Mouse (Mus musculus) B cell, adult 2 months (primary cell): ENCODE results near the gene Ppfia2.

Source experiments
- DNase-seq, 2 experiments: peaks; one replicate each; pipeline ENCODE4 v3.0.0; 2022

The Ppfia2 gene

DNA sequence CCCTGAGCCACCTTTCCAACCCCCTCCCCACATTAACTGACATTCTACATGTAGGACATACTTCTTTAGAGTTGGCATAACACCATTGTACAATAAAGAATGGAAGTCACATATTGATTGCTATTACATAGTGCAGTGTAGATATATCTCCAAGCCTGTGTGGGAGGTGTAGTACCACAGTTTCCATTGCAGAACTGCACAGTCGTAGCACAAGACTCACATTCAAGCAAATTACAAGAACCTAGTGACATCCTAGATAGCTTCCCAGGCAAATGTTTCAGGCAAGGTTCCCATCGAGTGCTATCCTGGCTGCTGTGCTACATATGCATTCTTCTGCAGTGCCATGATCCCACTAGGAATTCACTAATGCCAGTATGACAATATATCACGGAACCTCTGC is 200.0 kb downstream of the Ppfia2 start:
- no peak for DNase-seq

- DNase-seq, result no peak
Observed at GRCm38 (mm10) chr10:106681395-106681794, 211.3 kb downstream of the Ppfia2 start.

DNA sequence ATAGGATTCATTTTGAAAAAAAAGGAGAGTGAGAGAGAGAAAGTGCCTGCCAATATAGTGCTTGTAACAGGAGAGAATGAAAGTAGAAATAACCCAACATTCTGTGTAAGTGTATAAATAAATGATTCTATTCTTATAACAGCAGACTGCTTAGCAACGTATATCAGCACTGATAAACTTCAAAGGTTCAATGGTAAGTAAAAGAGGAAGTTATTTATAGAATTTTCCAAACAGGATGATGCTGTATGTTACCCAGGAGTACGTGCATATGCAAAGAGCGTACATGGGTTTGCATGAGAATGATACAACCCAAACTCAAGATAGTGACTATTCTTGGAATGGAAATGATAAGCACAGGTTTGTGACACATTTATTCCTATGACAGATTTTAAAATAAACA is 215.4 kb downstream of the Ppfia2 start:
- no peak for DNase-seq

GRCm38 (mm10) chr10:106719936-106720335 is 249.8 kb downstream of the Ppfia2 start:
- no peak for DNase-seq

- DNase-seq, result no peak
Observed at GRCm38 (mm10) chr10:106732265-106732664, 262.1 kb downstream of the Ppfia2 start.

DNA sequence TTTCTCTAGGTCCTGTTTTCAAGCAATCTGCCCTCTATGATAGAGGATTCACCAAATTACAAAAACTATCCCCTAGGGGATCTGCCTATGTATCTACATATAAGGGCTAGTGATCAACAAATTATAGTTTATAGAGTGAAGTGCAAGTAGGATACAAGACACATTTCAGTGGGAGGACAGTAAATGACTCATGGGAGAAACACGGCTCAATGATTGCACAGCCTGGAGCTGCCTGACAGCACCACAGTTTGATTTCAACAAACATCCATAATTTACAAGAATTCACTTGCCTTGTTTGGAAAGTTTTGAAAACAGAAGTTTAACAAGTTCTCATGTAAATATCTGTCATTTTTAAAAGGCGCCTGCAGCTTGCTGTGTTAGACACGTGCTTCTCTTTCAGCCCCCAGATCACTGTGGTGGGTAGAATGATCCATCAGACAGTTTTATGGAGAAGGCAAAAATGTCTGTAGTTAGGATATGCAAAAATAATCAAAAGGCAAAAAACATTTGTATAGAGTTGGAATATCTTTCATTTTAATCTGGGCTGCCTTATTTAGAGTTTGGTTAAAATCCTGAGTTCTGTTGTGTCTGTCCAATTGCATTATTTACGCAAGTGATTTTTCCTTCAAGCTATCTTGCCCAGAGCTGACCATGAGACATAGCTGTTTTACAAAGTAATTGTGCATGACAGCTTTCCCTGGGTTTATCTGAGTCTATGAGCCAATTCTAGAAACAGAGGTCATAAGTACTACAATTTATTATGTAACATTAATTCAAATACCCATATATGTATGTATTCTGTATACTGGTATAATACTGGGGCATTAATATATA is 266.3 kb downstream of the Ppfia2 start:
- no peak for DNase-seq

DNA sequence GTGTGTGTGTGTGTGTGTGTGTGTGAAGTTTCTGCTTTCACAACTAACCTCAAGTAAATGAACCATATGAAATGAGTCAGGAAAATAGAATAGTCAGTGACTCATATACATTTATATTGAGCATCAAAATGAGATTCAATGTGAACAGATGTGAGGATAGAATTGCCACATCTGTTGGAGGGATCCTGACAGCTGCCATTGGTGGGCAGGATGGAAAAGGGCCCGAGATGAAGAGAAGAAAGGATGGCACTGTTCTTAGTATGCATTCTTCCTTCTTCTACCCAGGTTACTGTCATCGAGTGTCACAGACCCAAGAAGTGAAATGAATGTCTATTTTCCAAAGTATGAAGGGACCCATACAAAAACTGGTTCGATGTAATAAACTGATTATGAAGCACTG is 268.1 kb downstream of the Ppfia2 start:
- no peak for DNase-seq

DNA sequence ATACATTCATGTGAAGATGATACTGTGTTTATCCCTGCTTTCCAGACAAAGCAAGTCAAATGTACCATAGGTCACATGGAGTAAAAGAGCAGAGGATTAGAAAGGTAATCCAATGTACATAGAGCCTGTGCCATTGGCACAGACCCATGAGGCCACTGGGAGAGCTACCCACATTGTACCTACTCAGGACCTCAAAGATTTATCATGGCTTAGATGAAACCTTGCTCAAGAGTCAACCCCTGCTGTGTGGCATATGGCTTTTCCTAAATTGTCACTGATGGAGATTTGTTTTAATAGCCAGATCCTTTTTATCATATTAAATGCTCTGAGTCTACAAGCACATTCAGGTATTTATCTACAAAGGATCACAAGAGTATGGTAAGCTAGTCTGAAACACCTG is 274.8 kb downstream of the Ppfia2 start:
- DNase-seq, result no peak

GRCm38 (mm10) chr10:106761061-106761460 is 290.9 kb downstream of the Ppfia2 start:
- no peak for DNase-seq

DNA sequence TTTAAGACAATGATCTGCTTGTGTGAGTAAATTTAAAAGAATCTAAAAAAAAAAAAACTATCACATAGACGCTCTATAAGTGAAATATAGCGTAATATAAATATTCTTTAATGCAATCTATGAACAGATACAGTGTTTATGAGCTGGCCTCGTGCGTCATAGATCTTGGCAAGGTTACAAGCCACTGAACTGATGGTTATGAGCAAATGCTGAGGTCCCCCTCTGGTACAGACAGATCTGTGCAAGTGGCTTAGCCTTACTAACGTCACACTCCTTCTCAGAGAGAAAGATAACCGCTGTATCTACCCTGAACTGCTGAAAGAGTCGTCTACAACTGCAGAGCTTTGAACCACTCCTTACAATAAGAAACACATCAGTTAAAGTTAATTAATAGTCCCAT is 293.6 kb downstream of the Ppfia2 start:
- no peak for DNase-seq

GRCm38 (mm10) chr10:106775571-106775970 is 305.4 kb downstream of the Ppfia2 start:
- DNase-seq, result no peak

GRCm38 (mm10) chr10:106815447-106815846 is 345.3 kb downstream of the Ppfia2 start:
- DNase-seq, result no peak

DNA sequence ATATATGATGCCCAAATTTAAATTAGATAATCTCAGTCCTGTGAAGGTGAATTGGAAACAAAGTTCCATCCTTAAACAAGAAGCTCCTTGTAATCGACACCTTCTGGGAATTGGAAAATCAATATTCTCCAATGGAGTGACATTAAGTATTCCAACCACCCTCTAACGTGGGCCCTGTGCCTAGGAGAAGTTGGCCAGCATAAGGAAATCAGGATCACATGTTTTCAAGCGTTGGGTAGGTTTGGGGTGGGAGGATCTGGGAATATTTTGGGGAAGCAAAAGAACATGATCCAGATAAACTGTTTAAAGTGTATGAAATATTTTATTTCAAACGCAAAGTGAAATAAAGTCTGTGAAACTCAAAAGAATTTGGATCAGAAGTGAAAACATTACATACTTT is 348.2 kb downstream of the Ppfia2 start:
- DNase-seq, result no peak

DNA sequence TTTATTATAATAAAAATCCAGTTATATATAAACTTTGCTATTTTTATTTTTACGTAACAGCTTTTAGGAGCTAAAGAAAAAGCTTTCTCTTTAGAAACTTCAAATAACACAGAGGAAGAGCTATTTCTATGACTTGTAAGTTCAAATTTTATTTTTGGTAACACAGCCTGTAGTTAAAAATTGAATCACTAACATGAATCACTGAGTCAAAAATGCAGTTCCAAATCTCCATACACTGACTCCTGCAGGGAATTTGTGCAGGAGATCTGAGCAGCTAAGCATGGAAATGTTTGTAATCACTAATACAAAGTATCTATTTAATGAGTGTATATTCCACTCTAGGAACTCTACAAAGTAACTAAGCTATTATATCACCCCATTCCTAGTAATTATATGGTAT is 354.1 kb downstream of the Ppfia2 start:
- no peak for DNase-seq

DNA sequence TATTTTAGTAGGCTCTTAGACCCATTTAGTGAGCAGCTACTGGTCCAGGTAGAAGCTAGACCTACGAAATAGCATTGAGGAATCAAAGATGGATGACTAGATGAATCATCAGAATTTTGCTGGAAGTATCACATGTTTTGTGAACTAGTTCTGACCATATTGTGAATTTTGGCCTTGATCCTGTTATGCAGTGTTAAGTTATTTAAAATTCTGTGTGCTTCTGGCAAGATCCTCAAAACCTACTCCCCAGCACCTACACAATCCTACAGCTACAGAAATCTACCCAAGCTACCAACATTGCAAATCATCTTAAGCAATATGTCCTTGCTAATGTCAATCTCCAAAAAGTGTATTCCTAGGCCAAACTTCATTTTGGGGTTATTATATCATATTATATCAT is 368.3 kb downstream of the Ppfia2 start:
- DNase-seq, result no peak

- DNase-seq, result no peak
Observed at GRCm38 (mm10) chr10:106858106-106858505, 388.0 kb downstream of the Ppfia2 start.

GRCm38 (mm10) chr10:106870233-106870632 is 400.1 kb downstream of the Ppfia2 start:
- no peak for DNase-seq

- DNase-seq, result no peak
Observed at GRCm38 (mm10) chr10:106871847-106872246, 401.7 kb downstream of the Ppfia2 start.

- no peak for DNase-seq
Observed at GRCm38 (mm10) chr10:106872714-106873113, 402.6 kb downstream of the Ppfia2 start.

DNA sequence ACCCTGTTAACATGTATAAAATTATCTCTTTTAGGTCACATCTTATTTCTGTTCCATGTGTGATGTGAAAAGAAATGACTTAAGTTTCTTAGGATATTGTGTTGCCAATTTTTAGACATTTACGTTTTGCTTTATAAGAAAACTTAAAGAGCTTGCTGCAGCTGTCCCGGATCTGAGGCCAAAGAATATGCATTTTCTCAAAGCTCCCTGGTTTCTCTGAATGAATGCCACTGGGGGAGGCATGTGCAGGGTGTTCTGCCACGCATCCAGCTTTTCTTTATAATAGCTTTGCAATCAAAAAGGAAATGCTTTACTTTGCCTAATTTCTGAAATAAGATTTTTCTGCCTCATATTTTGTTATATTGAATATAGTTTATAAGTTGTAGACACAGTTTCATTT is 411.2 kb downstream of the Ppfia2 start:
- no peak for DNase-seq

GRCm38 (mm10) chr10:106896351-106896750 is 426.2 kb downstream of the Ppfia2 start:
- DNase-seq, result no peak

DNA sequence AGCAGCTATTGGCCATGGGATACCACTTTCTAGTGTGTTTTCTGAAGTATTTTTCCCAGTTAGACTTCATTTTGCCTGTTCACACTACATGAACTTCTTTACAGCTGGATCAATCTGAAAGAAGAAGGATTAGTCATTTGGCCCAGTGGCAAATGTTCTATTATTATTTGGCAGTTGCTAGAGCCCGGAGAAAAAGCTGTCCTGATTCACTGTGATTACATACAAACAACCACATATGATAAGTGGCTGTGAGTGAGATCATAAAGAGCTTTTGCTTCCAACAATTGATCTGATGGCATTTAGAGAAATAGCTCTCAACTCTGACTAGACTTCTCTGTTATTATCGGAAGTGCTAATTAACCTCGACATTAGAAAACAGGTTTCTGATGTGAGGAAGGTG is 440.0 kb downstream of the Ppfia2 start:
- no peak for DNase-seq

DNA sequence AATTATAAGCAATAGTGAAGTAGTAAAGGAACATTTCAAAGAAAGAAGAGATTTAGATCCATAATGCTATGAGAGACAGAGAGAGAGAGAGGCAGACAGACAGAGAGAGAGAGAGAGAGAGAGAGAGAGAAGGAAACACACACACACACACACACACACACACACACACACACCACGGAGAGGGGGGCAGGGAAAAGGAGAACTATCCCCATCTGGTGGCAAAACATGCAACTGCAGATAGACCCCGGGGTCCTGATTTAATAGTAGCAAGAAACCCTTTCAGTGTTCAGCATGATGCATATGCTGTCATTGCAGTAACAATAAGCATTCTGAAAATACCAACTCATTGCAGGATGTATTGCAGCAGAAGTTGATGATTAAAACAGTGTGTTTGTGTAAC is 442.9 kb downstream of the Ppfia2 start:
- no peak for DNase-seq

- no peak for DNase-seq
Observed at GRCm38 (mm10) chr10:106914275-106914674, 444.1 kb downstream of the Ppfia2 start.

DNA sequence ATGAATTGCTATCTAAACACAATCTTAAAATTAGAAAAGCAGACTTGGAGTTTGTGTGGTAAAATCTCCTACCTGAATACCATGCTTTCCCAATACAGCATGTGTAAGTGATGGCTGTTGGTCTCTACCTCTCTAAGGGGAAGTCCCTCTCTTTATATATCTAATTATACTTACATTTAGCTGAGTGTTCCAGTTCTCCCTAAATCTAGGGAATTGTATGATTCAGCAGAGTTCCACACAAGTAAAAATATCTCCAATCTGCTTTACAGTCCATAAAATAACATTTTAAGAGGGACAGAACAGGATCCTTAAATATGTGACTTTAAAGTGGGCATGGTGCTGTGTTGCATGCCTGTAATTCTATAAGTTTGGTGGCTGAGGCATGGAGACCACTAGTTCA is 444.7 kb downstream of the Ppfia2 start:
- no peak for DNase-seq
